Mouse (Mus musculus): ENCODE results near the gene Smarcd1.

The Smarcd1 gene

GRCm38 (mm10) chr15:99701999-99702900 lies at the start of gene Smarcd1:
Smarcd1 (plus strand) TSS chr15:99702129.
- DNase-seq (ENCODE audit: low spot score) = peak; percentile 95

GRCm38 (mm10) chr15:99653291-99653690 lies 48.6 kb upstream of the Smarcd1 start:
- DNase-seq (ENCODE audit: low spot score) = peak; percentile 32

GRCm38 (mm10) chr15:99653876-99654275 lies 48.1 kb upstream of the Smarcd1 start:
- DNase-seq (ENCODE audit: low spot score) = no peak

GRCm38 (mm10) chr15:99655956-99656355 lies 46.0 kb upstream of the Smarcd1 start:
- no peak for DNase-seq (ENCODE audit: low spot score)

GRCm38 (mm10) chr15:99658437-99658836 lies 43.5 kb upstream of the Smarcd1 start:
- DNase-seq (ENCODE audit: low spot score) = no peak

GRCm38 (mm10) chr15:99661121-99661830 lies 40.7 kb upstream of the Smarcd1 start:
- DNase-seq (ENCODE audit: low spot score) = no peak

GRCm38 (mm10) chr15:99662371-99662770 lies 39.6 kb upstream of the Smarcd1 start:
- DNase-seq (ENCODE audit: low spot score) = no peak

GRCm38 (mm10) chr15:99663964-99664599 lies 37.8 kb upstream of the Smarcd1 start:
- no peak for DNase-seq (ENCODE audit: low spot score)

- DNase-seq (ENCODE audit: low spot score) = peak; percentile 81
These were observed 37.1 kb upstream of the Smarcd1 start for GRCm38 (mm10) chr15:99664600-99665451.

- no peak for DNase-seq (ENCODE audit: low spot score)
These were observed 34.4 kb upstream of the Smarcd1 start for GRCm38 (mm10) chr15:99667544-99667943.

GRCm38 (mm10) chr15:99668881-99669280 lies 33.0 kb upstream of the Smarcd1 start:
- peak; percentile 53 for DNase-seq (ENCODE audit: low spot score)

- no peak for DNase-seq (ENCODE audit: low spot score)
These were observed 32.5 kb upstream of the Smarcd1 start for GRCm38 (mm10) chr15:99669392-99669791.

- peak; percentile 46 for DNase-seq (ENCODE audit: low spot score)
These were observed 31.6 kb upstream of the Smarcd1 start, which contains the start of gene Asic1 for GRCm38 (mm10) chr15:99670154-99670821. Asic1 (plus strand) TSS chr15:99670368.

GRCm38 (mm10) chr15:99670964-99671670 lies 30.8 kb upstream of the Smarcd1 start:
- DNase-seq (ENCODE audit: low spot score) = no peak

GRCm38 (mm10) chr15:99671783-99672182 lies 30.1 kb upstream of the Smarcd1 start:
- no peak for DNase-seq (ENCODE audit: low spot score)

- DNase-seq (ENCODE audit: low spot score) = no peak
These were observed 27.1 kb upstream of the Smarcd1 start for GRCm38 (mm10) chr15:99674866-99675265.

GRCm38 (mm10) chr15:99677089-99677488 lies 24.8 kb upstream of the Smarcd1 start:
- DNase-seq (ENCODE audit: low spot score) = no peak

GRCm38 (mm10) chr15:99678063-99678800 lies 23.7 kb upstream of the Smarcd1 start:
- DNase-seq (ENCODE audit: low spot score) = no peak

GRCm38 (mm10) chr15:99679008-99679407 lies 22.9 kb upstream of the Smarcd1 start:
- no peak for DNase-seq (ENCODE audit: low spot score)

- no peak for DNase-seq (ENCODE audit: low spot score)
These were observed 19.0 kb upstream of the Smarcd1 start for GRCm38 (mm10) chr15:99682880-99683279.

Data from yolk sac, embryonic 10.5 days (tissue).